Mouse (Mus musculus) layer of hippocampus, adult 18-20 months (tissue): ENCODE results near the gene Herc4. TPM values are rescaled to one million over a fixed set of nuclear protein-coding genes. Genes with fewer than 3 reads are reported as not detected.

ENCODE experiments used
- DNase-seq, 2 experiments: peaks; one replicate each; pipeline ENCODE4 v3.0.0; 2022; ENCODE audit warnings: low spot score in 2 of 2
- total RNA-seq, 2 experiments: library from RNA; stranded (reverse); gene quantifications; 2 replicates each; pipeline ENCODE4 v1.2.3; 2021

Herc4 gene
- total RNA-seq, 2 experiments from 2014 or later: 31.7 to 36.1 TPM

- no peak for DNase-seq
Measured at GRCm38 (mm10) chr10:63247457-63247856, 3.8 kb downstream of the Herc4 start.

GRCm38 (mm10) chr10:63248421-63248820, 4.8 kb downstream of the Herc4 start:
- no peak for DNase-seq

- no peak for DNase-seq
Measured at GRCm38 (mm10) chr10:63258696-63259095, 15.1 kb downstream of the Herc4 start.

GRCm38 (mm10) chr10:63259340-63259739, 15.7 kb downstream of the Herc4 start:
- DNase-seq: no peak

- no peak for DNase-seq
Measured at GRCm38 (mm10) chr10:63267941-63268340, 24.3 kb downstream of the Herc4 start.

- DNase-seq: no peak
Measured at GRCm38 (mm10) chr10:63272401-63272800, 28.8 kb downstream of the Herc4 start.

GRCm38 (mm10) chr10:63272868-63273267, 29.3 kb downstream of the Herc4 start:
- no peak for DNase-seq

- no peak for DNase-seq
Measured at GRCm38 (mm10) chr10:63277010-63277409, 33.4 kb downstream of the Herc4 start.

GRCm38 (mm10) chr10:63279851-63280250, 36.2 kb downstream of the Herc4 start:
- DNase-seq: no peak

GRCm38 (mm10) chr10:63282417-63282816, 38.8 kb downstream of the Herc4 start:
- no peak for DNase-seq

- DNase-seq: no peak
Measured at GRCm38 (mm10) chr10:63282846-63283245, 39.2 kb downstream of the Herc4 start.

- DNase-seq: no peak
Measured at GRCm38 (mm10) chr10:63302356-63302755, 58.7 kb downstream of the Herc4 start.

- peak; percentile 59 to 91 for DNase-seq
Measured at GRCm38 (mm10) chr10:63308582-63309366, 65.2 kb downstream of the Herc4 start.

GRCm38 (mm10) chr10:63313726-63314125, 70.1 kb downstream of the Herc4 start:
- no peak for DNase-seq

GRCm38 (mm10) chr10:63327091-63327490, 83.5 kb downstream of the Herc4 start:
- DNase-seq: no peak

GRCm38 (mm10) chr10:63336901-63337300, 93.3 kb downstream of the Herc4 start:
- DNase-seq: no peak

GRCm38 (mm10) chr10:63337326-63337725, 93.7 kb downstream of the Herc4 start:
- no peak for DNase-seq

GRCm38 (mm10) chr10:63337951-63338836, 94.6 kb downstream of the Herc4 start:
- peak; percentile 19 to 45 for DNase-seq

- peak; percentile 71 to 85 for DNase-seq
Measured at GRCm38 (mm10) chr10:63338914-63339643, 95.5 kb downstream of the Herc4 start.

GRCm38 (mm10) chr10:63341351-63341750, 97.7 kb downstream of the Herc4 start:
- no peak for DNase-seq

- no peak for DNase-seq
Measured at GRCm38 (mm10) chr10:63344751-63345150, 101.1 kb downstream of the Herc4 start.
